Mouse (Mus musculus): ENCODE measurements around the gene Dmbx1. TPM values are rescaled to one million over a fixed set of nuclear protein-coding genes. Genes with fewer than 3 reads are reported as not detected.

Gene Dmbx1
- total RNA-seq, 2 experiments from 2014 or later, result not detected

- no peak for DNase-seq
Measured at GRCm38 (mm10) chr4:115940681-115941080, 955 bp upstream of the Dmbx1 start.

GRCm38 (mm10) chr4:115938276-115939160, 1.2 kb downstream of the Dmbx1 start:
- DNase-seq, result peak in 1 of 2 experiments; percentile 48

GRCm38 (mm10) chr4:115937061-115937976, 2.4 kb downstream of the Dmbx1 start:
- peak in 1 of 2 experiments; percentile 6 for DNase-seq

- peak in 1 of 2 experiments; percentile 10 for DNase-seq
Measured at GRCm38 (mm10) chr4:115936646-115937045, 3.1 kb downstream of the Dmbx1 start.

- peak in 1 of 2 experiments; percentile 18 for DNase-seq
Measured at GRCm38 (mm10) chr4:115935835-115936581, 3.7 kb downstream of the Dmbx1 start.

- DNase-seq, result no peak
Measured at GRCm38 (mm10) chr4:115931556-115932088, 8.1 kb downstream of the Dmbx1 start.

GRCm38 (mm10) chr4:115927637-115928036, 12.1 kb downstream of the Dmbx1 start:
- DNase-seq, result no peak

GRCm38 (mm10) chr4:115923262-115923880, 16.4 kb downstream of the Dmbx1 start:
- DNase-seq, result no peak

GRCm38 (mm10) chr4:115922688-115923087, 17.0 kb downstream of the Dmbx1 start:
- no peak for DNase-seq

- DNase-seq, result no peak
Measured at GRCm38 (mm10) chr4:115919911-115920310, 19.8 kb downstream of the Dmbx1 start.

- no peak for DNase-seq
Measured at GRCm38 (mm10) chr4:115911586-115911985, 28.1 kb downstream of the Dmbx1 start.

GRCm38 (mm10) chr4:115908641-115909040, 31.1 kb downstream of the Dmbx1 start:
- peak; percentile 57 to 70 for DNase-seq

- peak in 1 of 2 experiments; percentile 13 for DNase-seq
Measured at GRCm38 (mm10) chr4:115907994-115908393, 31.7 kb downstream of the Dmbx1 start.

- no peak for DNase-seq
Measured at GRCm38 (mm10) chr4:115906791-115907190, 32.9 kb downstream of the Dmbx1 start.

- no peak for DNase-seq
Measured at GRCm38 (mm10) chr4:115905701-115906100, 34.0 kb downstream of the Dmbx1 start.

GRCm38 (mm10) chr4:115904375-115904774, 35.4 kb downstream of the Dmbx1 start:
- DNase-seq, result no peak

- peak; percentile 68 to 90 for DNase-seq
Measured at GRCm38 (mm10) chr4:115902816-115903215, 36.9 kb downstream of the Dmbx1 start.

- DNase-seq, result no peak
Measured at GRCm38 (mm10) chr4:115897901-115898631, 41.7 kb downstream of the Dmbx1 start.

GRCm38 (mm10) chr4:115894281-115894680, 45.4 kb downstream of the Dmbx1 start:
- DNase-seq, result no peak

GRCm38 (mm10) chr4:115890553-115890952, 49.2 kb downstream of the Dmbx1 start, which contains the start of gene 6430628N08Rik:
Gene 6430628N08Rik (plus strand): TSS chr4:115890665.
- DNase-seq, result no peak
